Mouse (Mus musculus) liver, postnatal 0 days (tissue): Measurements from ENCODE around the gene Kcnn1.

Experiments used
- CTCF ChIP-seq: sonication (generic); IDR thresholded peaks from 2 replicates; pipeline ENCODE4 v1.5.1; 2016; ENCODE audit warnings: antibody characterized with exemption, low read depth
- EP300 ChIP-seq: IDR thresholded peaks from 2 replicates; pipeline ENCODE4 v1.6.1; 2016; ENCODE audit warnings: antibody characterized with exemption, low read depth, mild to moderate bottlenecking

GRCm38 (mm10) chr8:70907518-70907917 is 44.5 kb upstream of the Kcnn1 start:
- TF ChIP-seq CTCF = no peak
- no peak for TF ChIP-seq EP300
